Mouse (Mus musculus) erythroblast, embryonic 14.5 days (primary cell): Measurements from ENCODE around the gene Fundc1.

Experiments
- GATA1 ChIP-seq: IDR thresholded peaks from 2 replicates; pipeline ENCODE4 v1.6.1; 2012; ENCODE audit warnings: low read length, inconsistent platforms, mixed read lengths
- TAL1 ChIP-seq: IDR thresholded peaks from 3 replicates; pipeline ENCODE4 v1.6.1; 2012; ENCODE audit warnings: low read length, inconsistent platforms, mixed read lengths

DNA sequence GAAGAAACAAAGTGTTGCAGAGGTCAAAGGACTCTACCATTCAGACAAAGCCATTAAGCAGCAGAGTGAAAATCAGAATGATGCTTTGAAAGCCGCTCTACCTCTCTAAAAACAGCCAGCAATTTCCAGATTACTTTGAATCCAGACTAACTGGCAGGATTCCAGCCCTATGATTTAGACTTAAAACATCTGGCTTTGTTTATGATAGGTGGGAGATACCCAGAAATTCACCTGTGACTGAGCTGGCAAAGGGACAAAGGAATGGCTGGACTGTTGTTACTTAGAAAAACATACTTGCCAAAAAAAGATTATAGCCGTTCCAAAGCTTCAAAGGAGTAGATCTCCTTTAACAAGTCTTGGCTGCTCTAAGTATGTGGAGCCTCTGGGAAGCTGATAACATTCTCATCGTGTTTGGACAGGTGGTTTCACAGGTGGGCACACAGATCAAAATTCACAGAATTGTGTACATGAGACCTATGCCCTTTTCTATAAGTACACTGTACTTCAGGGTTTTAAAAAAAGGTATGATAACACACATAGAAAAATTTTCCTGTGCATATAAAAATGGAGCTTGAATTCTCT, 60.0 kb downstream of the Fundc1 start:
- no peak for TF ChIP-seq TAL1
- no peak for TF ChIP-seq GATA1
